Comparison of ENCODE assay signal across 9 mouse cellular contexts in genomic region chr8:84012499-84013165, GRCm38 (mm10). TPM values are rescaled to one million over a fixed set of nuclear protein-coding genes. Genes with fewer than 3 reads are reported as not detected.
DNase-seq lines count a peak whose midpoint lies in the region; ATAC-seq and TF ChIP-seq lines count a peak whose summit lies in the region.
"Had no signal": no experiment of that assay in that cellular context is flagged by ENCODE, and none has a peak within 500 bp of the region (broad histone marks: within the 10 kb centered on the region; RNA-seq: fewer than 3 reads in every experiment).

No protein-coding gene starts in this region.

- H3K9me3 ChIP-seq in heart, embryonic 13.5 days: peaks cover 6% of the 10 kb centered on the region; the same call in 1 of the 2 replicates
- H3K9me3 ChIP-seq in midbrain, embryonic 15.5 days: no peaks in the 10 kb centered on the region

- peak overlapping the region; percentile 66; the same call in 1 of the 2 replicates for H3K4me3 ChIP-seq in layer of hippocampus, adult 2 months
- peak overlapping the region; percentile 60 for H3K4me3 ChIP-seq in heart, embryonic 13.5 days
- H3K4me3 ChIP-seq in midbrain, embryonic 15.5 days: peak overlapping the region; percentile 54

- 14% methylated on average over 35 of the region's 35 CpGs for WGBS in heart, embryonic 13.5 days
- 3% methylated on average over 35 of the region's 35 CpGs for WGBS in midbrain, embryonic 15.5 days

- no peak for ATAC-seq in heart, embryonic 13.5 days (ENCODE audit: extremely low read depth, insufficient number of reproducible peaks, low FRiP score, low TSS enrichment)
- no peak; the same call in 1 of the 2 replicates for ATAC-seq in midbrain, embryonic 15.5 days (replicated peaks)

- peak overlapping the region; percentile 97 for H3K4me2 ChIP-seq in heart, embryonic 13.5 days
- peak overlapping the region; percentile 98 for H3K4me2 ChIP-seq in midbrain, embryonic 15.5 days

- no peak overlapping the region for H3K27ac ChIP-seq in layer of hippocampus, adult 2 months
- H3K27ac ChIP-seq in heart, embryonic 13.5 days (replicated peaks): no peak overlapping the region
- H3K27ac ChIP-seq in midbrain, embryonic 15.5 days: no peak overlapping the region

- DNase-seq in layer of hippocampus, adult 2 months (ENCODE audit: low spot score in 2 of 2): no peak
- no peak for DNase-seq in layer of hippocampus, adult 18-20 months (ENCODE audit: low spot score in 2 of 2)
- DNase-seq in kidney, postnatal 25 days: peak; percentile 68 to 86
- DNase-seq in thymus, postnatal 14 days: no peak
- no peak for DNase-seq in layer of hippocampus, adult 11-12 months (ENCODE audit: low spot score)
- DNase-seq in right cerebral cortex, postnatal 36 days (ENCODE audit: low spot score in 2 of 2): no peak

- H3K27me3 ChIP-seq in heart, embryonic 13.5 days (replicated peaks): peaks cover 55% of the 10 kb centered on the region
- peaks cover 35% of the 10 kb centered on the region for H3K27me3 ChIP-seq in midbrain, embryonic 15.5 days (replicated peaks)

- H3K36me3 ChIP-seq in heart, embryonic 13.5 days: no peaks in the 10 kb centered on the region
- H3K36me3 ChIP-seq in midbrain, embryonic 15.5 days (replicated peaks): no peaks in the 10 kb centered on the region

- no peak for TF ChIP-seq CTCF in layer of hippocampus, adult 2 months (conservative IDR thresholded peaks at IDR 0.05)

- H3K4me1 ChIP-seq in heart, embryonic 13.5 days: peaks cover 28% of the 10 kb centered on the region
- H3K4me1 ChIP-seq in midbrain, embryonic 15.5 days: peaks cover 28% of the 10 kb centered on the region

- peak overlapping the region; percentile 70 for H3K9ac ChIP-seq in heart, embryonic 13.5 days
- H3K9ac ChIP-seq in midbrain, embryonic 15.5 days: no peak overlapping the region

RNA-seq across cellular contexts. Expression of gene 2210011C24Rik, which starts 0.7 kb away (rescaled TPM):
- total RNA-seq in layer of hippocampus, adult 2 months (2021): 1 to 10 TPM in 1 of 2 experiments, not detected in 1; 1.1 TPM
- 1 to 10 TPM in 1 of 2 experiments, under 1 TPM in 1; 0.63 to 2.0 TPM for total RNA-seq in layer of hippocampus, adult 18-20 months (2021)
- not detected in 2 replicates for polyA plus RNA-seq in heart, embryonic 13.5 days (2015; fragmentation: Nextera tagmentation; extraction: Ambion mirVana)
- 0.26 and 0.39 TPM in 2 replicates for polyA plus RNA-seq in midbrain, embryonic 15.5 days (2015; fragmentation: Nextera tagmentation; extraction: Ambion mirVana)

RNA-seq across cellular contexts. Expression of gene Palm3, which starts 8.6 kb away (rescaled TPM):
- 1 to 10 TPM; 2.8 TPM for total RNA-seq in layer of hippocampus, adult 2 months (2021)
- 1 to 10 TPM; 3.5 to 4.1 TPM for total RNA-seq in layer of hippocampus, adult 18-20 months (2021)
- polyA plus RNA-seq in heart, embryonic 13.5 days (2015; fragmentation: Nextera tagmentation; extraction: Ambion mirVana): 1.2 and 1.6 TPM in 2 replicates
- polyA plus RNA-seq in midbrain, embryonic 15.5 days (2015; fragmentation: Nextera tagmentation; extraction: Ambion mirVana): 2.6 and 2.8 TPM in 2 replicates

RNA-seq across cellular contexts. Expression of gene 1700067K01Rik, which starts 11.3 kb away (rescaled TPM):
- under 1 TPM; 0.66 to 0.82 TPM for total RNA-seq in layer of hippocampus, adult 2 months (2021)
- under 1 TPM; 0.50 to 0.61 TPM for total RNA-seq in layer of hippocampus, adult 18-20 months (2021)
- polyA plus RNA-seq in heart, embryonic 13.5 days (2015; fragmentation: Nextera tagmentation; extraction: Ambion mirVana): 0.50 and 0.53 TPM in 2 replicates
- polyA plus RNA-seq in midbrain, embryonic 15.5 days (2015; fragmentation: Nextera tagmentation; extraction: Ambion mirVana): 0.66 and 1.0 TPM in 2 replicates
- total RNA-seq: heart, postnatal 36 days had no signal

RNA-seq across cellular contexts. Expression of gene Samd1, which starts 15.2 kb away (rescaled TPM):
- 10 to 100 TPM; 40.7 to 41.2 TPM for total RNA-seq in layer of hippocampus, adult 2 months (2021)
- total RNA-seq in layer of hippocampus, adult 18-20 months (2021): 10 to 100 TPM; 42.1 to 44.4 TPM
- 4.8 and 5.7 TPM in 2 replicates for polyA plus RNA-seq in heart, embryonic 13.5 days (2015; fragmentation: Nextera tagmentation; extraction: Ambion mirVana)
- polyA plus RNA-seq in midbrain, embryonic 15.5 days (2015; fragmentation: Nextera tagmentation; extraction: Ambion mirVana): 7.1 and 7.2 TPM in 2 replicates

RNA-seq across cellular contexts. Expression of gene Il27ra, which starts 29.8 kb away (rescaled TPM):
- total RNA-seq in layer of hippocampus, adult 2 months (2021): 1 to 10 TPM; 2.0 TPM
- 1 to 10 TPM; 1.6 to 1.9 TPM for total RNA-seq in layer of hippocampus, adult 18-20 months (2021)
- polyA plus RNA-seq in heart, embryonic 13.5 days (2015; fragmentation: Nextera tagmentation; extraction: Ambion mirVana): 4.6 and 5.4 TPM in 2 replicates
- 0.58 and 0.68 TPM in 2 replicates for polyA plus RNA-seq in midbrain, embryonic 15.5 days (2015; fragmentation: Nextera tagmentation; extraction: Ambion mirVana)

Comparison
In these comparisons a context has a peak if more than half of its experiments do, and no peak if none do; other contexts are left out.
1. DNase-seq: peak in kidney, postnatal 25 days (2 of 2); none in layer of hippocampus, adult 2 months (0 of 2), layer of hippocampus, adult 18-20 months (0 of 2), thymus, postnatal 14 days (single experiment), layer of hippocampus, adult 11-12 months (single experiment) and right cerebral cortex, postnatal 36 days (0 of 2).
2. Peak in every context shown above with its lines, with median percentiles within 50 percentile points of each other: H3K4me3 ChIP-seq.